Mouse (Mus musculus) MN1 (cell line): Measurements from ENCODE around the gene Prmt3.
A peak's percentile ranks its signal among the peaks of the same experiment; 100 is the strongest.

Source experiments
- DNase-seq: peaks from one replicate; pipeline ENCODE4 v3.0.0-alpha.2; 2016; ENCODE audit warnings: low spot score

Gene Prmt3

GRCm38 (mm10) chr7:49778114-49778901, at the start of gene Prmt3:
Gene Prmt3, plus strand, starts transcription at chr7:49778346.
- peak; percentile 95 for DNase-seq

GRCm38 (mm10) chr7:49734342-49734741, 43.8 kb upstream of the Prmt3 start:
- no peak for DNase-seq

GRCm38 (mm10) chr7:49739448-49739847, 38.7 kb upstream of the Prmt3 start:
- no peak for DNase-seq

GRCm38 (mm10) chr7:49741474-49741873, 36.7 kb upstream of the Prmt3 start:
- DNase-seq: no peak

GRCm38 (mm10) chr7:49741923-49742322, 36.2 kb upstream of the Prmt3 start:
- no peak for DNase-seq

GRCm38 (mm10) chr7:49751148-49751547, 27.0 kb upstream of the Prmt3 start:
- DNase-seq: peak; percentile 48

GRCm38 (mm10) chr7:49752730-49753506, 25.2 kb upstream of the Prmt3 start:
- peak; percentile 52 for DNase-seq

GRCm38 (mm10) chr7:49754767-49755166, 23.4 kb upstream of the Prmt3 start:
- DNase-seq: peak; percentile 48

GRCm38 (mm10) chr7:49758934-49759571, 19.1 kb upstream of the Prmt3 start, which contains the start of gene Htatip2:
Gene Htatip2, plus strand, starts transcription at chr7:49759115.
- no peak for DNase-seq

- DNase-seq: peak; percentile 74
Observed at GRCm38 (mm10) chr7:49762605-49763004, 15.5 kb upstream of the Prmt3 start.

- DNase-seq: peak; percentile 27
Observed at GRCm38 (mm10) chr7:49764011-49764716, 14.0 kb upstream of the Prmt3 start.

GRCm38 (mm10) chr7:49766166-49766565, 12.0 kb upstream of the Prmt3 start:
- no peak for DNase-seq

- no peak for DNase-seq
Observed at GRCm38 (mm10) chr7:49768509-49768908, 9.6 kb upstream of the Prmt3 start.

- DNase-seq: no peak
Observed at GRCm38 (mm10) chr7:49774396-49774795, 3.8 kb upstream of the Prmt3 start.

GRCm38 (mm10) chr7:49777585-49777984, 561 bp upstream of the Prmt3 start:
- DNase-seq: no peak

- DNase-seq: no peak
Observed at GRCm38 (mm10) chr7:49778904-49779615, 914 bp downstream of the Prmt3 start.

GRCm38 (mm10) chr7:49783017-49783416, 4.9 kb downstream of the Prmt3 start:
- DNase-seq: no peak

GRCm38 (mm10) chr7:49785141-49785540, 7.0 kb downstream of the Prmt3 start:
- DNase-seq: no peak

GRCm38 (mm10) chr7:49786618-49787382, 8.7 kb downstream of the Prmt3 start:
- DNase-seq: peak; percentile 74

GRCm38 (mm10) chr7:49787383-49787645, 9.2 kb downstream of the Prmt3 start:
- no peak for DNase-seq

GRCm38 (mm10) chr7:49794304-49794703, 16.2 kb downstream of the Prmt3 start:
- no peak for DNase-seq
